Mouse (Mus musculus) common myeloid progenitor, adult 5-6 weeks (primary cell): ENCODE measurements around the gene 1810037I17Rik. TPM values are rescaled to one million over a fixed set of nuclear protein-coding genes. Genes with fewer than 3 reads are reported as not detected.

Experiments
- ATAC-seq: replicated peaks from 2 replicates; pipeline ENCODE4 v1.8.0; 2016; ENCODE audit warnings: low read depth, mild to moderate bottlenecking, moderate TSS enrichment, inconsistent platforms; ENCODE audit not compliant: poor library complexity, severe bottlenecking
- total RNA-seq: library from RNA; stranded (forward); fragments of 200-1000, 187-1606 nt; gene quantifications from 2 replicates; pipeline ENCODE4 v1.2.3, GENCODE M21; 2017

The 1810037I17Rik gene
- 27.8 and 34.7 TPM in 2 replicates for total RNA-seq

DNA sequence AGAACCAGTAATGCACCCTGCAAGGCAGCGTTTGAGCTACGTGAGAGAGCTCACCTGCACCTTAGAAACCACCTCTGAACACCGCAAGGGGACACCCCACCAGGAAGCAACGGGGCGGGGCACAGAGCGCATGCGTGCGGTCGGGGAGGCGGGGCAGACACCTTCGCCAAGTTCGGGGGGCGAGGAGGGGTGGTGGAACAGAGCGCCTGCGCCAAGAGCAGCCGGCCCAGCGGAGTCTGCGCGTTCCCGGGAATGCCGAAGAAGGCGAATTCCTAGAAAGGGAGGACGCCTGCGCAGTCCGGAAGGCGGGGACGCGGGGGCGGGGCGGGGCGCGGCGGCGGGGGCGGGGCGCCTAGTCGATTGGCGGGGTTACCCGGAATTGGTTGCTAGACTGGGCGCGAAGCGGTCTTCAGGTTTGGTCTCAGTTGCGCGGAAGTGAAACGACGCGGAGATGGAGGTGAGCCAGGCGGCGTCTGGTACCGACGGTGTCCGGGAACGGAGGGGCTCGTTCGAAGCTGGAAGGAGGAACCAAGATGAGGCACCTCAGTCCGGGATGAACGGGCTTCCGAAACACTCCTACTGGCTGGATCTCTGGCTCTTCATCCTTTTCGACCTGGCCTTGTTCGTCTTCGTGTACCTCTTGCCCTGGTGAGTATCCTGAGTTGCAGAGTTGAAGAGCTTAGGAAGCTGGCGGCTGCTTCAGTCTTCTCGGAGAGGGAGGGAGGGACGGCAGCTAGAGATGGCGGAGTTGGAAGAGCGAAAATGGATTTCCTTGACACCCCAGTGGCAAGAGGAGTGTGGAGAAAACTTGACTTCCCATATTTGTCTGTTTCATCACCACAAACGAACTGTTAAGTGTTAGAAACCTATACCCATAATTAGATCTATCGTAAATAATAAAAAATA is at the start of gene 1810037I17Rik:
Gene 1810037I17Rik, plus strand, starts transcription at position 195 of the 906 bp plus-strand sequence.
- peak; percentile 77 for ATAC-seq

- no peak for ATAC-seq
Measured at GRCm38 (mm10) chr3:122876870-122877269, 47.1 kb upstream of the 1810037I17Rik start.

- no peak for ATAC-seq
Measured at GRCm38 (mm10) chr3:122877543-122877942, 46.5 kb upstream of the 1810037I17Rik start.

DNA sequence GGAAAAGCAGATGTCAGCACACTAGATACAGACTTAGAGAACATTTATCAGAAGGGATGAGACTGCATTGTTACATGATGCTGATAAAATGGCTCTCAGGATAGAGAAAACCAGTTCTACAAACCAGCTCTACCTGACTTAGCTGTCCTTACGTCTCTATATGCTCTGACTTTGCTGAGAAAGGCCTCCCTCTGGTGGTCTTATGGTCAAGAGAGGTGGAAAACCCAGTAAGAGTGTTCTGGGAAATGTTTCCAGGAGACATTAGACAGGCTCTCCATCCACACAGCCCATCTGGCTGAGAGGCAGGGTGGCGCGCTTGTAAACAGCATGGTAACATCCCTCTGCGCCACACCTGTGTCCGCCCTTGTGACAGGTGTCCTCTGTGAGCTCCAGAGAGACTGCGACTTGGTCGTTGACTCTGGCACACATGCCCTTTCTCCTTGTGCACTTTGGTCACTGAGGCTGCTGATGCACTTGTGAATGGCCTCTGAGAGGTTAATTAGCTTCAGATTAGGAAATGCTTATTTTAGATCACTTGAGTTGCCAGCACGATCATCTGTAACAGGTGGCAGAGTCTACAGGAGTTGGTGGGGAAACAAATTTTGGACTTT is 45.2 kb upstream of the 1810037I17Rik start:
- ATAC-seq: no peak

DNA sequence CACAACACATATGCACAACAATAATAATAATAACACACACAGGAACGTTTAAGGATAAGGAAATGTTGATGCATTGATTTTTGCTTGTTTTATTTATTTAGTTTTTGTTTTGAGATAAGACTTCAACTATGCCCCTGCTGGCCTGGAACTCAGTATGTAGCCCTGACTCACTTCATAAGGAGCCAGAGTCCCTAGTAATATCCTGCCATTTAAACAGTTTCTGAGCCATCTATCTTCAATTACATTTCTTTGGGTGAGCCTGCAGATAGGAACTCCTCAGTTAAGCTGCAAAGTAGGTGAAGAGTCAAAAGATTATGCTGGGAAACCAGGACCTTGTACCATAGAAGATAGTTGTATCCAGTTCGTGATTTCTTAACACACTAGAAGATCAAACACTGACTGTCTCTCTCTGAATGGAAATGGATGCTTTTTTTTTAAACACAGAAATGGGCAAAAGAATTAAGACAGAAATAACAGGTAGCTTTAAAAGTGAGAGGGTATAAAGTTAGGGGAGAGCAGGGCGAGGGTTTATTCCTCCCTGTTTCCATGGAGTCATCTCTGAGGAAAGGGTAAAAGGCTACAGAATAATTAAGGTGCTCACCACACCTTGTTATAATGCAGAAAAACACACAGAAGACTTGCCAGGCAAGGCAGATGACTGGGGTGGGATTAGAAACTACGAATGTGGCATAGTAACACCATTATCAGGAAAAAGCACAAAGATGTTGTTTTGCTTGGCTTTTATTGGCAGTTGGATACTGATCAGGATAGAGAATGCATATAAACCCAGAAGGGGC is 36.3 kb upstream of the 1810037I17Rik start:
- ATAC-seq: no peak

DNA sequence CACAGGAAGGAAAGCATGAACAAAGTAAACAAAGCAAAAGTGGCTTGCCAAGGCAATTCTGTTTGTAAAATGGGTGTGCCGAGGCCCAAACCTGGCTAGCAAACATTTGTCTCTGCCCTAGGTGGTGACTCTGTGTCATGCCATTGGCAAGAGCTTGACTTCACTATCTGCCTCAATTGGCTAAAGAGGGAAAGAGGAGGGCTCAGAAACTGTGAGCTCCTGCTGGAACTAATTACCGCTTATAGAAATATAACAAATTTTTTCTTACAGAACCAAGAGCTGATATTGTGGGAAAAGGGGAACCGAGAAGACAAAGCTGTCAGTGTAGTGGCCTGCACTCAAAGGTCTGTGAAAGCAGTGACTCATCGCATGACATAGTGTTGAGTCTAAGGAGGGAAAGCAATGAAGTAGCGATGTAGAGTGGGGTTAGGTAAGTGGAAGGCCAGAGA is 35.6 kb upstream of the 1810037I17Rik start:
- peak; percentile 58 for ATAC-seq

DNA sequence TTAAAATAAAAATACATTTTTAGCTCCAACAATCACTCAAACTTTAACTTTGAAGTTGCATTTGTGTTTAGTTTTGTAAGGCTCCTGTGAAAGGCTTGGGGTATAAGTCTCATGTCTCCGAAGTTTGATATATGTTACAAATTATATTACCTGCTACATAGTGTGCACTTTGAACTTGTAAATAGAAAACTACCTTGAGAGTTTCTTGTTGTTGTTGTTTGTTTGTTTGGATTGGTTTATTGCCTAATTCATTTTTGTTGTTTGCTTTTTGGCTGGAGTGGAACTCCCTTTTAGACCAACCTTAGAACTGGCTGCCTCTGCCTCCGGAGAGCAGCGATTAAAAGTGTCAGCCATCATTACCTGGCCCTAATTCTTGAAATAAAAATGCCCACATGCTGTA is 29.2 kb upstream of the 1810037I17Rik start, which contains the start of gene Fabp2:
Gene Fabp2, plus strand, starts transcription at position 301 of the 400 bp plus-strand sequence.
- no peak for ATAC-seq

GRCm38 (mm10) chr3:122895189-122895731 is 28.7 kb upstream of the 1810037I17Rik start:
- ATAC-seq: no peak

DNA sequence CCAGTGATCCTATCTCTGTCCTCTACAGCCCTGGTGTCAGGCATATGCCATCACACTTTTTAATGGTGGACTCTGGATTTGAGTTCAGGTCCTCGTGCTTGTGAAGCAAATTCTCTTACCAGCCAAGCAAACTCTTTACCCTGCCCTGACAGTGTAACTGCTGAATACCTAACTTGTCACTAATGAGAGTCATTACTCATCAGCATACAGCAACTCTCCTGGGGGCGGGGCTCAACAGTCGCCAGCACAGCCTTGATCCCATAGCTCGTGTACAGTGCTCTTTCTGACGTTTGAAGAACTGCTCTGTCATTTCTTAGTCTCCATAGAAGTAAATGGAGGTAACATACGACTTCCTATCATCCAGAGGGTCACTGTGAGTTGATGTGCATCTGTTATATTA is 25.7 kb upstream of the 1810037I17Rik start:
- no peak for ATAC-seq

GRCm38 (mm10) chr3:122903746-122904433 is 20.1 kb upstream of the 1810037I17Rik start:
- ATAC-seq: peak; percentile 98

- ATAC-seq: no peak
Measured at GRCm38 (mm10) chr3:122907841-122908240, 16.2 kb upstream of the 1810037I17Rik start.

DNA sequence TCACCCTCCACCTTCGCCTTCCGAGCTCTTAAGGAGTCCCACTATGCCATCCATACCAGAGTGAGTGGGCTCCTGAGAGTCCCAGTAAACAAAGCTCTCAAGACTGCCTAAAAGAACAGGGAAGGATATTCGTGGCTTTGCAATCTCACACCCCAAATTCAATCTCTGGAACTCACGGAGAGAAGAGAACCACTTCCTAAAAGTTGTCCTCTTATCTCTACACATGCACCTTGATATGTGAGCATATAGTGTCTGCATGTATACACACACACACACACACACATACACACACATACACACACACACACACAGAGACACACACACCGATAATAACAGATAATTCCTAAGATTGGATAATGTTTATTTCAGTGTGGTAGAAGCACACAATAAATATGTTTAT is 8.5 kb upstream of the 1810037I17Rik start:
- ATAC-seq: peak; percentile 31; the same call in 1 of the 2 replicates

- no peak for ATAC-seq
Measured at GRCm38 (mm10) chr3:122916191-122916680, 7.8 kb upstream of the 1810037I17Rik start.

DNA sequence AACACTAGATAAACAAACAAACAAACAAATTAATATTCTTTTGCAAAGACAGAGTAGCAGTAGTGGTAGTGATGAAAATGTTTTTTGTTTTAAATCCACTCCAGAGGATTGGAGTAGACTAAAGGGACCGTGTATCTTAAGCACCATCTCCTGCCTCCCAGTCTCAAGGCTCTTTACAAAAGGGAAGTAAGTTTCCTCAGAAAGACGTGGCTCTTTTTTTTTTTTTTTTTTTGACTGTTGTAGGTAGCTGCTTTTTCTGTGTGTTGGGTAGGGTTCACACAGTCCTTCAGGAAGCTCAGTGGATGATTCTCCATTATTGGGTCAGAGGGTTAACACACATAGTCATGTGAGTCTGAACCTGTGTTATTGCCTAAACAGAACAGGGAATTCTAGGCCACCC is 5.3 kb upstream of the 1810037I17Rik start:
- ATAC-seq: peak; percentile 46

- no peak for ATAC-seq
Measured at GRCm38 (mm10) chr3:122919260-122919659, 4.7 kb upstream of the 1810037I17Rik start, which contains the start of gene Gm10959. Gene Gm10959, minus strand, starts transcription at chr3:122919360.

DNA sequence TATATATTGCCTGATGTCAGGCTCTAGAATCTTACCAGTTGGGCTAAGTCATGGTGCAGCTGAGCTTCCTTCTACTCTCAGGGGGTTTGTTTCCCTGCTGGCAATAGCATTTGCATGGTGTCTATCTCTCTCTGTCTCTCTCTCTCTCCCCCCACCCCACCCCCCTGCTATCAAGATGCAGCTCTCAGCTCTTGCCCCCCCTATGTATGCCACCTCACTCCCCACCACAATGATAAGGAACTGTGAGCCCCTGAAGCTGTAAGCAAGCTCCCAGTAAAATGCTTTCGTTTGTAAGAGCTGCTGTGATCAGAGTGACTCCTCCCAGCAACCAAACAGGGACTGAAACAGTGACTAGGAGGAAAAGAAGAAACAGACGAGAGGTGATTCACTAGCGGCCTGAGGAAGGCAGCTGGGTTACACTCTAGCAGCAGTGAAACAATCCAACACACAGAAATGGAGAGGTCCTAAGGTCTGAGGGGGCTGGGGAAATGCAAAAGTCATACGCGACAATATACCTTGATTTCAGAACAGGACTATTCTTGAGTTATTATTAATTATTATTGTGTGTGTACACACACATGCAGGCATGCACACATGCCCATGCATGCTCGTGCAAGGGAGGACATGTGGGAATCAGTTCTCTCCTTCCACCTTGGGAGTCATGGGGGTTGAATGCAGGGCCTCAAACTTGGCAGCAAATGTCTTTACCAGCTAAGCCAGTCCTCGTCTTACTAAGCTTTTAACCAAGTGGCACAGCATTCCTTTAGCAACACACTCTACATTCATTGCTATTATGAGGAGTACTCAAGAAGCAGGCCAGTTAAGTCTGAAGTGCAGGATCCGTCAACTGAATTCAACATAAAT is 3.2 kb upstream of the 1810037I17Rik start:
- 0 out of 2 replicates have a peak, but pooled peaks have one; percentile 16 for ATAC-seq

- no peak for ATAC-seq
Measured at GRCm38 (mm10) chr3:122921676-122922527, 2.1 kb upstream of the 1810037I17Rik start.
